Mouse (Mus musculus): Measurements from ENCODE around the gene Frmd4a. TPM values are rescaled to one million over a fixed set of nuclear protein-coding genes. Genes with fewer than 3 reads are reported as not detected.
"Not testable (repeated sequence)": the region's sequence is repeated elsewhere in the genome, so short reads cannot be mapped to it uniquely, and the experiment has no call there.

Frmd4a gene
- total RNA-seq, 2 experiments from 2014 or later = 45.7 to 52.5 TPM

GRCm38 (mm10) chr2:4586245-4586644 is 568.7 kb downstream of the Frmd4a start:
- intact Hi-C loops (cut with DNase I) = no loop called here
- peak; percentile 52 to 57 for DNase-seq

GRCm38 (mm10) chr2:4587685-4588409 is 570.3 kb downstream of the Frmd4a start:
- intact Hi-C loops (cut with DNase I) = no loop called here
- DNase-seq = no peak

- no peak for DNase-seq
- intact Hi-C loops (cut with DNase I) = no loop called here
Measured at GRCm38 (mm10) chr2:4591647-4592046, 574.1 kb downstream of the Frmd4a start.

GRCm38 (mm10) chr2:4592666-4593065 is 575.1 kb downstream of the Frmd4a start:
- intact Hi-C loops (cut with DNase I) = no loop called here
- peak; percentile 71 to 74 for DNase-seq

- DNase-seq = peak; percentile 78 to 82
- intact Hi-C loops (cut with DNase I) = no loop called here
Measured at GRCm38 (mm10) chr2:4593433-4593832, 575.9 kb downstream of the Frmd4a start.

- no peak for DNase-seq
- intact Hi-C loops (cut with DNase I) = no loop called here
Measured at GRCm38 (mm10) chr2:4593878-4594387, 576.4 kb downstream of the Frmd4a start.

GRCm38 (mm10) chr2:4596992-4597391 is 579.5 kb downstream of the Frmd4a start:
- DNase-seq = no peak
- intact Hi-C loops (cut with DNase I) = no loop called here

- DNase-seq = peak; percentile 82 to 85
- intact Hi-C loops (cut with DNase I) = loop anchor here (1.0 to 2.0 kb wide), 2 partner anchors 38 to 102 kb away; no protein-coding TSS in a partner anchor
Measured at GRCm38 (mm10) chr2:4601034-4601890, 583.7 kb downstream of the Frmd4a start.

- intact Hi-C loops (cut with DNase I) = no loop called here
- no peak for DNase-seq
Measured at GRCm38 (mm10) chr2:4603361-4603945, 585.9 kb downstream of the Frmd4a start.

GRCm38 (mm10) chr2:4606559-4606958 is 589.0 kb downstream of the Frmd4a start:
- intact Hi-C loops (cut with DNase I) = no loop called here

GRCm38 (mm10) chr2:4608253-4608652 is 590.7 kb downstream of the Frmd4a start:
- DNase-seq = no peak
- intact Hi-C loops (cut with DNase I) = no loop called here

More at GRCm38 (mm10) chr2:4606559-4606958, 589.0 kb downstream of the Frmd4a start:
- DNase-seq = no peak

GRCm38 (mm10) chr2:4609433-4609832 is 591.9 kb downstream of the Frmd4a start:
- DNase-seq = no peak
- intact Hi-C loops (cut with DNase I) = no loop called here

- intact Hi-C loops (cut with DNase I) = loop anchor here (10.0 kb wide), 1 partner anchor 386 kb away; no protein-coding TSS in a partner anchor
- no peak for DNase-seq
Measured at GRCm38 (mm10) chr2:4611295-4611694, 593.8 kb downstream of the Frmd4a start.

- intact Hi-C loops (cut with DNase I) = loop anchor here (10.0 kb wide), 1 partner anchor 387 kb away; no protein-coding TSS in a partner anchor
- DNase-seq = no peak
Measured at GRCm38 (mm10) chr2:4611704-4612103, 594.2 kb downstream of the Frmd4a start.

- DNase-seq = peak in 1 of 2 experiments; percentile 39
- intact Hi-C loops (cut with DNase I) = loop anchor here (10.0 kb wide), 1 partner anchor 390 kb away; no protein-coding TSS in a partner anchor
Measured at GRCm38 (mm10) chr2:4614276-4614929, 596.9 kb downstream of the Frmd4a start.

- intact Hi-C loops (cut with DNase I) = loop anchor here (10.0 kb wide), 1 partner anchor 390 kb away; no protein-coding TSS in a partner anchor
- no peak for DNase-seq
Measured at GRCm38 (mm10) chr2:4615014-4615546, 597.6 kb downstream of the Frmd4a start.

GRCm38 (mm10) chr2:4616995-4617394 is 599.5 kb downstream of the Frmd4a start:
- DNase-seq = no peak
- intact Hi-C loops (cut with DNase I) = loop anchor here (10.0 kb wide), 1 partner anchor 392 kb away; no protein-coding TSS in a partner anchor

- intact Hi-C loops (cut with DNase I) = loop anchor here (10.0 kb wide), 1 partner anchor 394 kb away; no protein-coding TSS in a partner anchor
- not testable (repeated sequence) for DNase-seq
Measured at GRCm38 (mm10) chr2:4619126-4619525, 601.6 kb downstream of the Frmd4a start.

- intact Hi-C loops (cut with DNase I) = loop anchor here (10.0 kb wide), 1 partner anchor 395 kb away; no protein-coding TSS in a partner anchor
Measured at GRCm38 (mm10) chr2:4619893-4620593, 602.5 kb downstream of the Frmd4a start.

More at GRCm38 (mm10) chr2:4619893-4620593, 602.5 kb downstream of the Frmd4a start:
- DNase-seq = no peak

Data from heart, postnatal 10 days (tissue).